Mouse (Mus musculus) MN1 (cell line): ENCODE measurements around the gene Tbx19.
A peak's percentile ranks its signal among the peaks of the same experiment; 100 is the strongest.

Source experiments
- DNase-seq: peaks from one replicate; pipeline ENCODE4 v3.0.0-alpha.2; 2016; ENCODE audit warnings: low spot score

Tbx19 gene

DNA sequence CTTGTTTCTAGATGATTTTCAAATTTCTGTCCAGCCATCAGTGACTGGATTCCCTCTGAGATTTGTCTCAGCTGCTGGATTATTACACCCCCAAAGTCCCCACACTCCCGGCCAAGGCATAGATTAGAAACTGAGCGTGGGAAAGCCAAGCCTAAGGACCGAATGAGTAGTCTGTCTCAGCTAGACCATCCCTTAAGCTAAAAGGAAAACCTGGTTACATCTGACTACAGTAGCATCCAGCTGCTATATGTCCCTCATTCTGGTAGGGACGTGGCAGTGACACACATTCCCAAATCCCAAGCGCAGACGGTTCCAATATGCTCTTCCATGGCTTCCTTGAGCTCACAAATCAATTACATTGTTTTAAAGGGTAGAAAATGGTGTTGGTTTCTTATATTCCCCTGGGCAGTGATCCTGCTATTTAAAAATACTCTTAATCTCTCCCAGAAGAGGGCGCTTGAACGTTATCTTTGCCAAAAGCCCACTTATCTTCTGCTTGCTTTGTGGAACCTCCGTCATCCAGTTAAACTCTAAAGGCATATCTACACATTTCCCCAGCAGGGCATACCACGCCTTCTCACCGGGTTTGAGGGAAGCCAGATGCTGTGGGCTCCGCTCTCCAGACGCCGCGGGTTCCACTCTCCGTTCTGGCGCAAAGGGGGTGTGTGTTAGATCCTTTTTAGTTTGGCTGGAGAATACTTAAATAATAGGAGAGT, 46.0 kb downstream of the Tbx19 start:
- DNase-seq: peak; percentile 52

GRCm38 (mm10) chr1:165113700-165114099, 46.9 kb downstream of the Tbx19 start:
- no peak for DNase-seq

GRCm38 (mm10) chr1:165110659-165111058, 49.9 kb downstream of the Tbx19 start:
- DNase-seq: peak; percentile 52

GRCm38 (mm10) chr1:165109135-165109534, 51.4 kb downstream of the Tbx19 start:
- DNase-seq: peak; percentile 29

DNA sequence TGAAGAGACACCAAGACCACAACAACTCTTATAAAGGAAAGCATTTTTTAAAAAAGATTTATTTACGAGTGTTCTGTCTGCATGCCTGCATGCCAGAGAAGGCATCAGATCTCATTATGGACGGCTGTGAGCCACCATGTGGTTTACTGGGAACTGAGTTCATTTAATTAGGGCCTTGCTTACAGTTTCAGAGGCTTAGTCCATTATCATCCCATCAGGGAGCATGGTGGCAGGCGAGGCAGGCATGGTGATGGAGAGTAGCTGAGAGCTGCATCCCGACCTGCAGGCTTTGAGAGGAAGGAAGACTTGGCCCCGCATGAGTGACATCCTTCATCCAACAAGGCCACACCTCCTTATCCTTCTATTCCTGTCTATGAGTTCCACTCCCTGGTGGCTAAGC, 52.1 kb downstream of the Tbx19 start:
- peak; percentile 67 for DNase-seq

- no peak for DNase-seq
Measured at GRCm38 (mm10) chr1:165106011-165106385, 54.6 kb downstream of the Tbx19 start.

DNA sequence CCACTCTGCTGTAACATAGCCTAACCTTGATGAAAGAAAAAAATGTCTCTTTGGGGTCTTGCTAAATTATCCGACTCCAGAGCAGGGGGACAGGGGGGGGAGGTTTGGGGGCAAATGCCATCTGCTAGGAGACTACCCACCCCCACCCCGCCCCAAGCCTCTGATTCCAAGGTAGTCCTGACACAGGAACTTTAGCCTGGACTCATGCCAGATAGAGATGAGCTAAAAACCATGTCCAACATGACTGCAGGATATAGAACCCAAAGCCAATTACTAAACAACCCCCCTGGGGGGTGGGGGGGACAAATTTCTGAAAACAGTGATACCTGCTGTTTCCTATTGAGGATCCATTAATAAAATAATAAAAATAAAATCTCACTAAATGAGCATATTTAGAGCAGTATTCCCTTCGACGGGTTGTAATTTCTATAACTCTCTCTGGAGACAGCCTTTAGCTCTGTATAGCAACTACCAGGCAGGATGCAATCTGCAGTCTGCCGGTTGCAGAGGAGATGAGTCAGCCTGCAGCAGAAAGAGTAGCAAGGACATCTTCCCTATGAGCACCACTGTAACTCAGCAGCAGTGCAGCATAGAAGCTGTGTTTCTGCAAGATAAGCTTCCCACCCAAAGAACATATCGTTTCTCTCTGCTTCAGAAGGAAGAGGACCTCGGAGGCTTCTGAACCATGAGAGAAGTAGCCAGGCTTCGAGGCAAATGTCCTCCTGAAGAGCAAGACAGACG, 55.1 kb downstream of the Tbx19 start:
- peak; percentile 70 for DNase-seq

- peak; percentile 56 for DNase-seq
Measured at GRCm38 (mm10) chr1:165104707-165105259, 55.8 kb downstream of the Tbx19 start.

GRCm38 (mm10) chr1:165099569-165099968, 61.0 kb downstream of the Tbx19 start:
- no peak for DNase-seq

DNA sequence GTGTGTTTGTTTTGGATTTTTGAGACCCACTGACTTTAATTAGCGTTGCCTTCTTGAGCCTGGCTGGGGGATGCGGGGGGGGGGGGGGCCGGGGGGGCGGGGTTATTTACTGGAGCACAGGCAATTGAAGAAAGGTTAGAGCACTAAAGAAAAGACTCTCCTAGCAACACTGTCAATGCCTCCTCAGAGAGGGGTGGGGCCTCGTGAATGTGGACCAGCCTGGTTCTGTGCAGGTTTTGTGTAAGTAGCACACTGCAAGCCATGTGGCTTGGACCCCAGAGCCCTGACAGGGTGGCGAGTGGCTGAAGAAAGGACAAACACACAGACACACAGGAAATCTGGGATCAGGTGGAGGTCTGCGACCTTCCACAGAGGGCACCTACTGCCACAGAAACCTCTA, 65.7 kb downstream of the Tbx19 start:
- DNase-seq: no peak

DNA sequence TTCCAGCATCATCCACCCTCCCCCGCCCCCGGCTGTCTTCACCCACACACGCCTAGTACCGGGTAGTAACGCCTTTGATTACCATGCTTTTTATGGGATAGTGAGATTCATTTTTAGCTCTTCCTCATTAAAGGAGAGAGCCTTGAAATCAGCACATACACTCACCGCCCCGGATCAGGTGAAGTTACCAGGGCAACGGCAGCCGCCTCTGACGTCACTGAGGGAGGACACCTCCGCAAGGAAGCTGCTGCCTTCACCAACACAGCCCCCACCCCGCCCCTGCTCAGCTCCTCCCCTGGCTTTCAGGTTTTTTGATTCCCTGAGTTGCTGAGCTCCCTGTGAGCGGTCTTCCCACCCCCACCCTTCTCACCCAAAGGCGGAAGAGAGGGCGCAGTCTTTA, 68.9 kb downstream of the Tbx19 start:
- DNase-seq: no peak

GRCm38 (mm10) chr1:165089556-165089955, 71.0 kb downstream of the Tbx19 start:
- DNase-seq: no peak
